Mouse (Mus musculus) ES-Bruce4 (cell line): ENCODE measurements around the gene Galm.

Experiments used
- CTCF ChIP-seq: IDR thresholded peaks from one replicate; pipeline ENCODE4 v1.8.1; 2011; ENCODE audit warnings: low read depth, low read length
- EP300 ChIP-seq: IDR thresholded peaks from 2 replicates; pipeline ENCODE4 v1.6.1; 2011; ENCODE audit warnings: low read depth, low read length; ENCODE audit not compliant: insufficient read depth
- POLR2A ChIP-seq: IDR thresholded peaks from one replicate; pipeline ENCODE4 v1.8.1; 2011; ENCODE audit warnings: low read length; ENCODE audit not compliant: insufficient read depth

DNA sequence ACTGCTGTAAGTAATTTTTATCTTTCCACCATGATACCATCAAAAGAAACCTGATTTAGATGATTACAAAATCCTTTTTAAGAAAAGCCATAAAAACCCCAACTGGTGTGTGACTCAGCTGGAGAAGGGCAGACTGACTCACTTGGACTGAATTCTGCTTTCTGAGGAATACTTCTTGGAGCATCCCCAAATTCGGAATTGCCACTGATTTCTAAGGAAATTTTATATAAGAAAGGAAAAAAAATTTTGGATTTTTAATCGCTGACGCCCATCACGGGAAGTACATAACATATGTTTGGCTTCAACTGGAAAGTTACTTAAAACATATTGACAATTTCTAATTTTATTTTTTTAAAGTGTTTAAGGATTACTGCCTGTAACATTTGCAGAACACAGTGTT, 48.5 kb upstream of the Galm start:
- TF ChIP-seq CTCF (no peak), POLR2A (no peak), EP300 (no peak)
